Mouse (Mus musculus) midbrain, embryonic 12.5 days (tissue): ENCODE data around the gene Gm14862. TPM values are rescaled to one million over a fixed set of nuclear protein-coding genes. Genes with fewer than 3 reads are reported as not detected.
"Not testable (repeated sequence)": the region's sequence is repeated elsewhere in the genome, so short reads cannot be mapped to it uniquely, and the experiment has no call there.

Experiments
- ATAC-seq: fragments of 200-750 bp; cut with Nextera tagmentation; 2 replicates; pipeline ENCODE4 v1.8.0; 2017; ENCODE audit warnings: low read depth, moderate TSS enrichment, moderate library complexity; ENCODE audit not compliant: low FRiP score
- H3K27ac ChIP-seq: fragments of 300-500 bp; sonication (generic); replicated peaks from 2 replicates; pipeline ENCODE4 v1.5.1; 2016; ENCODE audit warnings: mild to moderate bottlenecking
- H3K27me3 ChIP-seq: fragments of 300-500 bp; sonication (generic); 2 replicates; pipeline ENCODE4 v1.6.1; 2016; ENCODE audit warnings: mild to moderate bottlenecking
- H3K36me3 ChIP-seq: fragments of 300-500 bp; sonication (generic); 2 replicates; pipeline ENCODE4 v1.6.1; 2016
- H3K4me1 ChIP-seq: fragments of 300-500 bp; sonication (generic); 2 replicates; pipeline ENCODE4 v1.6.1; 2016
- H3K4me2 ChIP-seq: fragments of 300-500 bp; sonication (generic); replicated peaks from 2 replicates; pipeline ENCODE4 v1.6.1; 2016; ENCODE audit warnings: mild to moderate bottlenecking, moderate library complexity
- H3K4me3 ChIP-seq: fragments of 300-500 bp; sonication (generic); 2 replicates; pipeline ENCODE4 v1.5.1; 2016; ENCODE audit warnings: mild to moderate bottlenecking
- H3K9ac ChIP-seq: fragments of 300-500 bp; sonication (generic); replicated peaks from 2 replicates; pipeline ENCODE4 v1.6.1; 2016; ENCODE audit warnings: mild to moderate bottlenecking, moderate library complexity
- H3K9me3 ChIP-seq: fragments of 300-500 bp; sonication (generic); 2 replicates; pipeline ENCODE4 v1.6.1; 2016; ENCODE audit warnings: mild to moderate bottlenecking
- WGBS: fragments of 180-500 bp; shearing (Covaris S2); methylation state at CpG from one replicate; pipeline ENCODE4 v1.1.7; 2016; 5-methylcytosine and 5-hydroxymethylcytosine counted together
- polyA plus RNA-seq: library from polyadenylated mRNA; unstranded; fragments of >200 nt; fragmentation: Nextera tagmentation; extraction: Ambion mirVana; gene quantifications from 2 replicates; pipeline ENCODE4 v1.2.1, GENCODE M21; 2016

Gm14862 gene
- 0.34 and 0.56 TPM in 2 replicates for polyA plus RNA-seq

- H3K4me2 ChIP-seq = no peak within 1 kb of the TSS
- H3K36me3 ChIP-seq = no peaks in the 10 kb centered on the region
- ATAC-seq = no peak
- no peaks in the 10 kb centered on the region for H3K4me1 ChIP-seq
- H3K27ac ChIP-seq = no peak within 1 kb of the TSS
- 78% methylated on average over 5 of the region's 5 CpGs for WGBS
- H3K4me3 ChIP-seq = no peak within 1 kb of the TSS
- H3K9ac ChIP-seq = no peak within 1 kb of the TSS
- no peaks in the 10 kb centered on the region for H3K9me3 ChIP-seq
- H3K27me3 ChIP-seq = no peaks in the 10 kb centered on the region
Measured at GRCm38 (mm10) chrX:9256766-9257165, at the start of gene Gm14862. Gene Gm14862 (minus strand): TSS chrX:9256899.

DNA sequence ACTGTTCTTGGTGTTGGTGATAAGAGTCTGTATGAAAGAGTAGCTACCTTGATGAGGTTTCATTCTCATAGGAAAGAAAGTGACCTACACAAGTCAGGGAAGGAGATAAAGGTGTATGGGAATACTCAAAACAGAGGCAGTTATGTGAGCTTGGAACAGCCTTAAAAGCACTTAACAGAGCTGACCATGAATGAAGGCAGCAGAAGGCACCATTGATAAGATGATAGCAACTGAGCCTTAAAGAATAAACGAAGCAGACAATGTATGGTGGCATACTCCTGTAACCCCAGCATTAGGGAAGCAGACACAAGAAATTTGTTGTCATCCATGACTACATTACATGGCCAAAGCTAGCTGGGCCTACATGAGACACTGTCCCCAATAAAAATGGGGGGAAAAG lies 46.8 kb upstream of the Gm14862 start:
- no peak overlapping the region for H3K27ac ChIP-seq
- WGBS = 69% methylated on average over 1 of the region's 1 CpGs
- no peaks in the 10 kb centered on the region for H3K4me1 ChIP-seq
- no peak overlapping the region for H3K4me2 ChIP-seq
- no peak overlapping the region for H3K4me3 ChIP-seq
- ATAC-seq = no peak
- H3K9me3 ChIP-seq = no peaks in the 10 kb centered on the region
- H3K36me3 ChIP-seq = no peaks in the 10 kb centered on the region
- no peak overlapping the region for H3K9ac ChIP-seq
- no peaks in the 10 kb centered on the region for H3K27me3 ChIP-seq

DNA sequence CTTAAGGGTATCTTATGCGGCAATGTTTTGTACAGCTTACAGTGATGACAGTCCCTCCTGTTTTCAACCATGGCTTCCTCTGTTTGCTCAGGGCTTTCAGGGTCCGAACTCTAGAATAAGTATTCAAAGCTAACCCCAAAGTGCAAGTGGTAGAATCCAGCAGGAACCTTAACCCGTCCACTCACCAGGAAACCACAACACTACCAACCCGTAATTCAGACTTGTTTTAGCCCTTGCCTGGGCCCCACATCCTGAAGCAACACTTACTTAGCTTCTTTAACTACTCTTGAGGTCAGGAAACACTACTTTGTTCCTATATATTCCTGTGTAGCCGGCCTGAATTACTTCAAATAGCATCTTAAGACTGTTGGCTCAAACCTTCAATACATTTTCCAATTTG lies 46.1 kb upstream of the Gm14862 start:
- no peak for ATAC-seq
- H3K36me3 ChIP-seq = no peaks in the 10 kb centered on the region
- WGBS = 82% methylated on average over 5 of the region's 5 CpGs

DNA sequence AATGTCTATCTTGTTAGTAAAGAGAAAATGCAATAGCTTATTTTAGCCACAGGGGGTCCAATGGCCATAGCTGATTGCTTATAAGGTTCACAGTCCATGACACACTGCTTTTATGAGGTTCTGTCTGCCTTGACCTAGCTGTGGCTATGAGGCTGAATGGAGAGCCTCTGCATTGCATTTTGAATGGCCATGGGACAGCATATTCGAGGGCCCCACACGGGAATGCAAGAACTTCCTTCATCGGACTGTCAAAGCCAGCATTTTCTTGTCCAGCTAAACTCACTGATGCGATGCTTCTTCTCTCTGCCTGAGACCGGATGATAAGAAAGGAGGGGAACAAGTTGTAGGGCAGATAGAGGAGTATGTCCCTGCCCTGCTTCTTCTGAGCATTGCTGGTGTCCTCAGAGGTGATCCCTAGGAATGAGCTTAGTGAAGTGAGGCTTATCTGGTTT lies 41.7 kb upstream of the Gm14862 start:
- Histone ChIP-seq H3K27ac (no peak overlapping the region), H3K36me3 (no peaks in the 10 kb centered on the region), H3K4me2 (no peak overlapping the region), H3K9ac (no peak overlapping the region), H3K4me1 (no peaks in the 10 kb centered on the region), H3K9me3 (no peaks in the 10 kb centered on the region), H3K4me3 (no peak overlapping the region), H3K27me3 (no peaks in the 10 kb centered on the region)
- WGBS = 87% methylated on average over 5 of the region's 5 CpGs
- ATAC-seq = no peak

More for the DNA sequence above, 46.1 kb upstream of the Gm14862 start:
- Histone ChIP-seq H3K9me3 (no peaks in the 10 kb centered on the region), H3K4me2 (no peak overlapping the region), H3K4me3 (no peak overlapping the region), H3K9ac (no peak overlapping the region), H3K4me1 (no peaks in the 10 kb centered on the region), H3K27me3 (no peaks in the 10 kb centered on the region), H3K27ac (no peak overlapping the region)

- not testable (repeated sequence) for H3K4me2 ChIP-seq, H3K36me3 ChIP-seq, H3K4me3 ChIP-seq, H3K9ac ChIP-seq, H3K27ac ChIP-seq, H3K4me1 ChIP-seq, H3K27me3 ChIP-seq, ATAC-seq, H3K9me3 ChIP-seq
- 85% methylated on average over 4 of the region's 4 CpGs for WGBS
Measured at GRCm38 (mm10) chrX:9293140-9293829, 36.6 kb upstream of the Gm14862 start.

DNA sequence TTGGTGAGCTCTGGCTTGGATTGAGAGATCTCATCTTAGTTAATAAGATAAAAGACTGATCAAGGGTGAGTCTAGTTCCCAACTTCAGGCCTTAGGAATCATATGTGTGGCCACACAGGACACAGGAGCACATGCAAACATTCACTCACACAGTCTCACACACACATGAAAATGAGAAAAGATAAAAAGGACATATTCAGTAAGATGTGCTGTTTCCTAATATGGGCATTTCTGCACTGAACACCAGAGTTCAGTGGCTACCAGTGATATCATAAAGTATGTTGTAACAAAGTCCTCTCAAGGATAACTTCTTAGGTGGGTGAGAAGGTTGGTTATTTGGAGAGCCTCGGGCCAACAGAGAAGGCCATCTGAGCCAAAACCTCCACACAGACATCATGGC lies 26.8 kb upstream of the Gm14862 start, which contains the start of gene H2al1m:
Gene H2al1m (plus strand): TSS at position 301 of the 400 bp plus-strand sequence.
- not testable (repeated sequence) for ATAC-seq, H3K9ac ChIP-seq, H3K4me1 ChIP-seq, H3K9me3 ChIP-seq, H3K4me2 ChIP-seq, H3K4me3 ChIP-seq, H3K27me3 ChIP-seq, H3K36me3 ChIP-seq, H3K27ac ChIP-seq
- no CpG with 5 or more reads among the region's 1 CpGs for WGBS

DNA sequence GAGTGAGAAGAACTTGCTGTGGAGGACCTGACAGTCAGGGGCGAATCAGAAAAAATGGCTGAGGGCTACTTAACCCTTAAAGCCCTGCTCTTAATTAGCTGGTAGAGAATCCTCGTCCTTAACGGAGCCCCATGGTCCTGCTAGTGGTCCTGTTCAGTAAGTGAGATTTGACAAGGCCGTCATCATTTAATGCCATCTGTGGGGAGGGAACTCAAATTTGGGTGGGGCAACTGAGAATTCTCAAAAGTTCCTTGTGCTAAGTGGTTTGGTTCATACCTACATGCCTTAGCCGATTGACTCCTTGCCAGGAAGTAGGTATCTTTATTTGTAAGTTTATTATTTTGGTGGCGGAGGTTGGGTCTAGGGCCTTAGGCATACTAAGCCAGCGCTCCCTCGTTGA lies 17.6 kb upstream of the Gm14862 start:
- H3K4me3 ChIP-seq = no peak overlapping the region
- WGBS = 79% methylated on average over 8 of the region's 8 CpGs
- H3K36me3 ChIP-seq = no peaks in the 10 kb centered on the region
- no peak for ATAC-seq
- no peak overlapping the region for H3K9ac ChIP-seq
- H3K27me3 ChIP-seq = no peaks in the 10 kb centered on the region
- no peak overlapping the region for H3K4me2 ChIP-seq
- no peak overlapping the region for H3K27ac ChIP-seq
- H3K4me1 ChIP-seq = no peaks in the 10 kb centered on the region
- H3K9me3 ChIP-seq = no peaks in the 10 kb centered on the region

GRCm38 (mm10) chrX:9273377-9274002 lies 16.8 kb upstream of the Gm14862 start:
- no peak overlapping the region for H3K27ac ChIP-seq
- peak overlapping the region; percentile 59 for H3K4me3 ChIP-seq
- no peaks in the 10 kb centered on the region for H3K4me1 ChIP-seq
- 59% methylated on average over 12 of the region's 12 CpGs for WGBS
- H3K4me2 ChIP-seq = peak overlapping the region; percentile 53
- no peaks in the 10 kb centered on the region for H3K36me3 ChIP-seq
- no peak overlapping the region; the same call in 1 of the 2 replicates for H3K9ac ChIP-seq
- no peaks in the 10 kb centered on the region for H3K9me3 ChIP-seq
- ATAC-seq = no peak
- no peaks in the 10 kb centered on the region for H3K27me3 ChIP-seq

DNA sequence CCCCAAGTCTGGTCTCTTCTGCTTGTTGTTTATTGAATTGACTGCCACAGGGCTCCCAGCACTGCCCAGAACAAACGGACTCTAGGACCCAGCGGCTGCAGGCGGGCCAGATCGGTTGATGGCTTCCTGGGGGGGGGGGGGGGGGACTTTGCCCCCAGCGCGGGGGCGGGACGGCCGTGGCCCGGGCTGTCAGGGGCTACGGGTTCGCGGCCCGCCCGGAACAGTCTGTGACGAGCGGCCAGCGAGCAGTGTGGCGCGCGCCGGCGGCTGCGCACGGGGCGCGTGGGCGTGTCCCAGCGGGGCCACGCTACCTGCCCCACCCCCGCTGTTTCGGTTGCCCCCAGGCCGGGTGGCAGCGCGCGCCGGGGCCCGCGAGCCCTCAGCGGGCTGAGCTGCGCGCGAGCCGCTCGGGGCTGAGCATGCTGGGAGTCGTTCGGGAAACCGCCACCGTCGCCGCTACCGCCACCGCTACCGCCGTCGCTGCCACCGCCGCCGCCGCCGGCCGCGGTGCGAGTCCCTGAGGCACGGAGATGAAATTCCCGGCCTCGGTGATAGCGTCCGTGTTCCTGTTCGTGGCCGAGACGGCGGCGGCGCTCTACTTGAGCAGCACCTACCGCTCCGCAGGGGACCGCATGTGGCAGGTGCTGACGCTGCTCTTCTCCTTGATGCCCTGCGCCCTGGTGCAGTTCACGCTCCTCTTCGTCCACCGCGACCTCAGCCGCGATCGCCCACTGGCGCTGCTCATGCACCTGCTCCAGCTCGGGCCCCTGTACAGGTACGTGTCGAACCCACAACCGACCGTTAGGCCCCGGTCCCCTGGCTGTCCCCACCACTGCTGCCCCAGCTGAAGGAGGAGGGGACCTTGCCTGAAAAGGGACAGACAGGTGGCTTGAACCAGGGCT lies 16.0 kb upstream of the Gm14862 start, which contains the start of gene Xk:
Gene Xk (plus strand): TSS at position 297 of the 902 bp plus-strand sequence.
- Histone ChIP-seq H3K9ac (peak within 1 kb of the TSS; percentile 43), H3K4me3 (peak within 1 kb of the TSS; percentile 59), H3K9me3 (no peaks in the 10 kb centered on the region), H3K27me3 (no peaks in the 10 kb centered on the region), H3K4me1 (no peaks in the 10 kb centered on the region), H3K27ac (no peak within 1 kb of the TSS), H3K36me3 (no peaks in the 10 kb centered on the region), H3K4me2 (peak within 1 kb of the TSS; percentile 53)
- 15% methylated on average over 39 of the region's 94 CpGs for WGBS
- ATAC-seq = peak; percentile 89

- Histone ChIP-seq H3K27me3 (no peaks in the 10 kb centered on the region), H3K36me3 (no peaks in the 10 kb centered on the region), H3K27ac (no peak overlapping the region), H3K9ac (peak overlapping the region; percentile 43; the same call in 1 of the 2 replicates), H3K4me1 (no peaks in the 10 kb centered on the region), H3K4me2 (peak overlapping the region; percentile 53), H3K9me3 (no peaks in the 10 kb centered on the region), H3K4me3 (peak overlapping the region; percentile 59)
- 23% methylated on average over 8 of the region's 8 CpGs for WGBS
- ATAC-seq = peak; percentile 59
Measured at GRCm38 (mm10) chrX:9271947-9272459, 15.3 kb upstream of the Gm14862 start.

DNA sequence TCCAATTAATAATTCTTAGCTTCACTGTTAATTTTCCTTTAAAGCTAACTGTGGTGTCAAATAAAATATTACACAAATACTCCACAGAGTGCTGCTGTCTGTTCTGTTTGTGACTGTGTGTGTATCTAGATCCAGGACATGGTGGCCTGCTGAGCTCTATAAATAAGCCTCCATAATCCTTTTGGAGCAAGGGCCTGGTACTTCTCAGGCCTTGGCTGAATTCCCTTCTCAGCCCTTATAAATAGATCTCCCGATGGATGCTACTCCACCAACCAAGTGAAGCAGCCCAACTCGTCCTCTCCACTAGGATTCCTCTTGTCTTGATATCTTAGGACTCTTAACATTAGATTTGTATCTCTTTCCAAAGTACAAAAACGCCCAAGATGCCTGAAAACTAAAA lies 14.4 kb upstream of the Gm14862 start:
- Histone ChIP-seq H3K36me3 (no peaks in the 10 kb centered on the region), H3K27me3 (no peaks in the 10 kb centered on the region), H3K4me1 (no peaks in the 10 kb centered on the region), H3K9me3 (no peaks in the 10 kb centered on the region), H3K27ac (no peak overlapping the region), H3K4me2 (no peak overlapping the region), H3K9ac (no peak overlapping the region), H3K4me3 (no peak overlapping the region)
- WGBS = 58% methylated on average over 3 of the region's 3 CpGs
- no peak for ATAC-seq
